Mouse (Mus musculus) cerebellum, adult 2 months (tissue): ENCODE data around the gene Ctxn1.

Experiments
- CTCF ChIP-seq: fragments of 200-500 bp; IDR thresholded peaks from 2 replicates; pipeline ENCODE4 v1.5.1; 2011; ENCODE audit warnings: low read depth, mild to moderate bottlenecking, control low read depth, low read length, moderate library complexity, borderline replicate concordance; ENCODE audit not compliant: insufficient read depth
- POLR2A ChIP-seq: fragments of 200-500 bp; IDR thresholded peaks from 2 replicates; pipeline ENCODE4 v1.6.1; 2011; ENCODE audit warnings: low read length, control low read depth, borderline replicate concordance; ENCODE audit not compliant: insufficient read depth

DNA sequence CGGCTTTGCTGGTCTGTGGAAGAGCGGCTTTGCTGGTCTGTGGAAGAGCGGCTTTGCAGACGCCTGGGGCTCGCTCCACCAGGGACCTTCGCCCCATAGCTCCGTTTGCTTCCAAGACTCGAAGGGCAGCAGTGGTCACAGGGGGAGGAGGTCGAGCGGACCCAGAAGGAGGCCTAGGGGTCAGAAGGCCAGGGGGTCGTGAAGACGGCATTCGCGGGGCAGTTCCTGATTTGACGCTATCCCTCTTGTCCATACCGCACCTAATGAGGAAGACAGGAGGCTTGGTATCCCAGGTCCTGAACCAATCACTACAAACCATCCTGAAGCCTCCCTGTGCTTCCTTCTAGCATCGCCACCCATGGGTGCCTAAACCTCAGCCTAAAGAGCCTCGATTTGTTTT lies 42.8 kb downstream of the Ctxn1 start:
- TF ChIP-seq POLR2A (no peak), CTCF (no peak)
